Mouse (Mus musculus) C2C12 (cell line): ENCODE data around the gene Gm2916. TPM values are rescaled to one million over a fixed set of nuclear protein-coding genes. Genes with fewer than 3 reads are reported as not detected.
"Not testable (repeated sequence)": the region's sequence is repeated elsewhere in the genome, so short reads cannot be mapped to it uniquely, and the experiment has no call there.

Experiments used
- H3K27me3 ChIP-seq: one replicate; pipeline ENCODE4 v1.6.1; 2011; ENCODE audit not compliant: control insufficient read depth, insufficient read depth, insufficient read length
- H3K36me3 ChIP-seq: one replicate; pipeline ENCODE4 v1.6.1; 2011; ENCODE audit not compliant: control insufficient read depth, insufficient read depth
- H3K4me3 ChIP-seq: one replicate; pipeline ENCODE4 v1.5.1; 2011; ENCODE audit warnings: mild to moderate bottlenecking, control low read depth; ENCODE audit not compliant: poor library complexity, insufficient read depth, severe bottlenecking
- H3K79me2 ChIP-seq: one replicate; pipeline ENCODE4 v1.6.1; 2011; ENCODE audit not compliant: control insufficient read depth, insufficient read depth
- H3K79me3 ChIP-seq: one replicate; pipeline ENCODE4 v1.6.1; 2011; ENCODE audit warnings: low read depth, control low read depth
- H3ac ChIP-seq: one replicate; pipeline ENCODE3; 2011; ENCODE audit warnings: low read depth; ENCODE audit not compliant: control insufficient read depth, insufficient read length
- long read RNA-seq, 2 experiments: library from polyadenylated mRNA; unstranded; transcript quantifications; one replicate each; pipeline ENCODE4 v2.0.0; 2019 to 2020
- polyA plus RNA-seq: library from polyadenylated mRNA; unstranded; fragments of >200 nt; fragmentation: generic; extraction: Trizol; gene quantifications from one replicate; pipeline ENCODE4 v1.2.1, GENCODE M21; 2012; ENCODE audit warnings: missing spikeins

The Gm2916 gene
- polyA plus RNA-seq: 0.07 TPM
- long read RNA-seq, experiment 1: 0 reads
- long read RNA-seq, experiment 2: 0 reads

DNA sequence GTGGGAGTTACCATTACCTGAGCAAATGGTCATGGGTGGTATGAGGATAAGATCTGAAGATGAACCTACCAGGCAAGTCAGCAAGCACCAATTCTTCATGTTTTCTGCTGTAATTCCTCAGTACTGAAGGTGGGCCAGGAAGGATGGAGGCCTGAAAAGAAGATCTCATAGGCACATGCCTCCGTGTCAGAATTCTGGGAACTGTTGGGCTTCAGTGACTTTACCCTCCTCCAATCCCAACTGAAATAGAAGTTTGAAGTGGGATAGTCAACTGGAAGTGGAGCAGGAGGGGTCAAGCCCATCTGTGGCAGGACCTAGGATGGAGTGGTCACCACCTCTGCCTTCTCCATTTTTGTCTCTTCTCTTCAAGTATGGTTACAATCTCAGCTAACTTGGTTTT is at the start of gene Gm2916:
Gene Gm2916, plus strand, starts transcription at position 301 of the 400 bp plus-strand sequence.
- H3K36me3 ChIP-seq, H3K79me2 ChIP-seq, H3K4me3 ChIP-seq, H3ac ChIP-seq, H3K79me3 ChIP-seq, H3K27me3 ChIP-seq: not testable (repeated sequence)

DNA sequence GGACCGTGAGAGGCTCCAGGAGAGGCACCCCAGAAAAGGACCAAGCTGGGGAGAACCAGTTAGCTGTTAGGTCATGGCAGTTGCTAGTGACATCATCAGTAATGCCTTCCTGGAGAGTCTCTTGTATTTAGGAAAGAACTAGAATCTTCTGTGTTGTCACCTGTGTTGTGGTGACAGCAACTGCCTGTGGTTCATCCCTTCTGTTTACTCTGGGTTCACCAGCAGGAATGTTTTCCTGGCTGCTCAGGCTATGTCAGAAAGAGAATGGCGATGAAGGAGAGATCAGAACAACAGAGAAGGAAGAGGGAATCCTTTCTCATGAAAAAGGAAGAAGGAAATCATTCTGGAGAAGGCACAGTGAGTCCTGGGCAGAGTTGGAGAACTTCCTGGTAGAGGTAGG is 38.0 kb upstream of the Gm2916 start, which contains the start of gene Gm3033:
Gene Gm3033, plus strand, starts transcription at position 301 of the 400 bp plus-strand sequence.
- not testable (repeated sequence) for H3K4me3 ChIP-seq, H3K79me2 ChIP-seq, H3K36me3 ChIP-seq, H3K79me3 ChIP-seq, H3K27me3 ChIP-seq, H3ac ChIP-seq

DNA sequence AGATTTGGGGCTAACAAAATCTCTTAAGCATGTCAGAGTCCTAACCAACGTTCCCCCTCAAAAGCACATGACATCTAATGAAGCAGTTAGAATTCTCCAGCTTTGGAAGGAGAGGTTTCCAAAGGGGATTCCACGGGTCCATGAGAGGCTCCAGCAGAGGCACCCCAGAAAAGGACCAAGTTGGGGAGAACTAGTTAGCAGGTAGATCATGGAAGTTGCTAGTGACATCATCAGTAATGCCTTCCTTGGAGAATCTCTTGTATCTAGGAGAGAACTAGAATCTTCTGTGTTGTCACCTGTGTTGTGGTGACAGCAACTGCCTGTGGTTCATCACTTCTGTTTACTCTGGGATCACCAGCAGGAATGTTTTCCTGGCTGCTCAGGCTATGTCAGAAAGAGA is 47.5 kb downstream of the Gm2916 start, which contains the start of gene Gm3029:
Gene Gm3029, plus strand, starts transcription at position 301 of the 400 bp plus-strand sequence.
- H3ac ChIP-seq, H3K79me3 ChIP-seq, H3K79me2 ChIP-seq, H3K4me3 ChIP-seq, H3K27me3 ChIP-seq, H3K36me3 ChIP-seq: not testable (repeated sequence)

DNA sequence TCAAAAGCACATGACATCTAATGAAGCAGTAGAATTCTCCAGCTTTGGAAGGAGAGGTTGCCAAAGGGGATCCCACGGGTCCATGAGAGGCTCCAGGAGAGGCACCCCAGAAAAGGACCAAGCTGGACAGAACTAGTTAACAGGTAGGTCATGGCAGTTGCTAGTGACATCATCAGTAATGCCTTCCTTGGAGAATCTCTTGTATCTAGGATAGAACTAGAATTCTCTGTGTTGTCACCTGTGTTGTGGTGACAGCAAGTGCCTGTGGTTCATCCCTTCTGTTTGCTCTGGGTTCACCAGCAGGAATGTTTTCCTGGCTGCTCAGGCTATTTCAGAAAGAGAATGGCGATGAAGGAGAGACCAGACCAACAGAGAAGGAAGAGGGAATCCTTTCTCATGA is 79.3 kb downstream of the Gm2916 start, which contains the start of gene Gm3095:
Gene Gm3095, plus strand, starts transcription at position 301 of the 400 bp plus-strand sequence.
- H3K27me3 ChIP-seq, H3K36me3 ChIP-seq, H3K79me2 ChIP-seq, H3ac ChIP-seq, H3K79me3 ChIP-seq, H3K4me3 ChIP-seq: not testable (repeated sequence)

Other genes with a start within 250 kb of the Gm2916 start
- not detected for gene Gm3012, start 249.7 kb upstream of the Gm2916 start, polyA plus RNA-seq
- 0.01 TPM for gene Gm3020, start 232.1 kb upstream of the Gm2916 start, polyA plus RNA-seq
- gene Gm3043, start 195.4 kb upstream of the Gm2916 start, polyA plus RNA-seq: not detected
- not detected for gene Gm3002, start 74.1 kb upstream of the Gm2916 start, polyA plus RNA-seq
- not detected for gene Gm3033, start 37.9 kb upstream of the Gm2916 start, polyA plus RNA-seq
- gene Gm3029, start 47.6 kb downstream of the Gm2916 start, polyA plus RNA-seq: not detected
- gene Gm3095, start 79.4 kb downstream of the Gm2916 start, polyA plus RNA-seq: not detected
- gene Gm3099, start 114.2 kb downstream of the Gm2916 start, polyA plus RNA-seq: not detected
- gene Gm5796, start 139.8 kb downstream of the Gm2916 start, polyA plus RNA-seq: not detected
- not detected for gene Gm3115, start 199.9 kb downstream of the Gm2916 start, polyA plus RNA-seq
- not detected for gene Gm8108, start 226.4 kb downstream of the Gm2916 start, polyA plus RNA-seq